Mouse (Mus musculus): ENCODE results near the gene Cenpv.

The Cenpv gene

DNA sequence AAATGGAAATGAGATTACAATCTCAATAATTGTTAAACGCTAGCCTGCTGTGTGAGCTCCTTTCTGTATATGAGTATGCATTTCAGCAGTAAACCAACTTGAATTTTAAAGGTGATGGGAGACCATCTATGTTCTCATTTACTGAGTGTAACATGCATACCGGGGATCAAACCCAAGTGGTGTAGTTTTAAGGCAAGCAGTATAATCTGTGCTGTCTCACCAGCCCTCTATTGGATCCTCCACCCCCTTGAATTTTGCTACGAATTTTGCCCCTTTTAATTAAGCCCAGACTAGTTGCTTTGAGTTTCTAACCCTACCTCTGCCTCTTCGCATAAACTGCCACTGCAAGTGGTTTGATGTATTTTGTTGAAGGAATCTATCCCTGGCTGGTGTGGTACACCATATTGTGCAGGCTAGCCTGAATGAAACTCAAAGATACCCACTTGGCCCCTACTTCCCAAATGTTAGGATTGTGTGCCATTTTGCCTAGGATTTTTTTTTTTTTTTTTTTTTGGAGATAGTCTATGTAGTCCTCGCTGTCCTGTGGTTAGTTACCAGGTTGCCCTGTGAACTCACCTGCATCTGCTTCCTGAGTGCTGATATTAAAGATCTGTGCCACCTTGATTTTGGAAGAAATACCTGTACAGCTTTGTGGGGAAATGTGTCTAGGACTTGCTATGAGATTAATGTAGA is 15.2 kb upstream of the Cenpv start:
- no peak for DNase-seq (ENCODE audit: low spot score in 2 of 2)

- no peak for DNase-seq (ENCODE audit: low spot score in 2 of 2)
Observed at GRCm38 (mm10) chr11:62553633-62554032, 14.6 kb upstream of the Cenpv start.

DNA sequence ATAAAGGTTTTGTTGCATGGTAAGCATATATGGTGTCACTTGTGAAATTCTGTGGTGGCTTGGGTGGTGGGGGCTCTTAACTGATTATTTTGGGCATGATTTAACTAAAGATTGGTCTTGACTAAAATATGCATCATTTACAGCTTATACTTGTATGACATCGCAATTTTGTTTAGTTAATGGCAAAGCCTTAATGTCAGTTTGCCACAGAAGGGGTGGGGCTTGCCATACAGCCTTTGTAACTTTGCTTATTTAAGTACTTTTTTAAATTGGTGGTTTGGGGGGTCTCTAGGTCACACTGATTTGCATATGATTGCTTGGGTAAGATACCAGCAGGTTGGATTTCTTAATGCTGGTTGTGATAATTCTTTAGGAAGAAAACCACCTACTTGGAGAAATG is 14.1 kb upstream of the Cenpv start:
- DNase-seq (ENCODE audit: low spot score in 2 of 2), result no peak

DNA sequence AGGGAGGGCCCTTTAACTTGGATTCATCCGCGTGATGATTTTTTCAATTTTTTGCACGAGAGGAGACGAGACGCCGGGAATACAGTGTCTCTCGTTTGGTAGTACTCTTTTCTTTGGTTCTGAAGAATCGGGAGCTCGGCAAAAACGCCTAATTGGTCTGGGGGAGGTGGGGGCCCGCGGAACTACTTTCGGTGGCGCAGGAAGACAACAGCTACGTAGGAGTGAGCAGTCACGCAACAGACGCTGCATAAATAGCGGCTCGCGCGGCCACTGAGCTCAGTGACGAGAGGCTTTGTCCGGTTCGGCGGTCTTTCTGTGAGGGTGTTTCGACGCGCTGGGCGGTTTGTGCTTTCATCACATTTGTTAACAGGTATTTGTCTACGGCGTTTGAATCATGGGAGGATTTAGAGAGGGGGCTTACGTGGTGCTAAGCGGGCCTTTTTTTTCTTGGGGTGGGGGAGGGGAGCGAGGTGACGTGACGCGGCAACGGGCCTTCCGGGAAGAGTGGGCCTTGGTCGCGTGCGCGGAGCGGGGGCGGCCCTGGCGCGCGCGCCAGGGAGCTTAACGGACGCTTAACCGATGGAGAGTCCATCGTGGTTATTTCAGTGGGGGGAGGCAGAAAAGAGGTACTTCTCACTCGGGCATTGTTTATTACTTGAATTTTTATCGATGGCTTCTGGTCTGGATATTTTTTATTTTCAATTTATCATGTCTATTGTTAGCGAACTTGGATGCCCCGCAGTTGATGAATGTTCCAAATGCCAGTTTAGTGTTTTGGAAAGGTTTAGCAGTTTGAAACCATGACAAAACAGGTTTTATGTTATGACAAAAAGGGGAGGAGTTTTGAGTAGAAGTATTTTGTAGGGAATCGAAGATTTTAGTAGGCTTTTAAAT is 12.4 kb upstream of the Cenpv start:
- peak; percentile 86 to 94 for DNase-seq (ENCODE audit: low spot score in 2 of 2)

DNA sequence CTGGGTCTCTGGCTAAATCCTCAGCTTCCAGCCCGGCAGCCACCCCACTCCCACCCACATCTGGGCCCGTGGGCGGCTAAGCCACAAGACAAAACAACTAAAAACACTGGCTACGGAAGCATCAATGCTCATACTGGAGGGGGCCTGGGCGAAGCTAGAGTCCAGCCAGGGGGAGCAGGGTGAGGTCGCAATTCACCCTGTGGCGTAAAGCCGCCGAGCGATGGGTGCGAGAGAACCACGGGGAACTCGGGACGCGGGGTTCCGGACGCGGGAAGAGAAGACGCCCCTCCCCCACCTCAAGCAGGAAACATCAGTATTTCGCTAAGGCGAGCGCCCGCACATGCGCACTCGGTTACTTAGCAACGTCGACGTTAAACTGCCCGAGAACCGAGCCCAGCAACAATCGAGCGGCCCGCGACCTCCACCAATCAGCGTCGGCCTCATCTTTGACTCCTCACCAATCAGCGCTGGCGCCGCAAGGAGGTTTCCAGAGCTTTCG is 11.7 kb upstream of the Cenpv start, which contains the start of gene Ubb:
Ubb (plus strand) TSS at position 445 of the 499 bp plus-strand sequence.
- peak; percentile 99 to 100 for DNase-seq (ENCODE audit: low spot score in 2 of 2)

DNA sequence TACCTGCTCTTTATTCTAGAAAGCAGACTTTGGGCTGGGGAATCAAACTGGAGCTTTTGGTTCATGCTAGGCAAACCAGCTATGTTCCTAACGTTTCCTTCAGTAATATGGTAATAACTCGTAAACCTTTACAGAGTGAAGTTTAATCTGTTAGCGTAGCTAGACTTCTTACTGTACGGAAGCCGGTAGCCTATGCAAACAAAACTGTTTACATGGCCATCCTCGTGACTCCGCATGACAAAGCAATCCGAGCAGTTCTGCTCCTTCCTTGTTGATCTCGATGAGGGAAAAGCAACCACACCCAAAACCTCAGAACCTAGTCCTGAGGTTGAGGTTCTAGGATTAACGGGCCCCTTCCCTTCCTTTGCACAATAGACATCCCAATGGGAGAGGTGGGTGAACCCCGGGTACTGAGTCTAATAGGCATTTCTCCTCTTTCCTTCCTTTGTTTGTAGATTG is 11.2 kb upstream of the Cenpv start:
- peak; percentile 32 to 40 for DNase-seq (ENCODE audit: low spot score in 2 of 2)

DNA sequence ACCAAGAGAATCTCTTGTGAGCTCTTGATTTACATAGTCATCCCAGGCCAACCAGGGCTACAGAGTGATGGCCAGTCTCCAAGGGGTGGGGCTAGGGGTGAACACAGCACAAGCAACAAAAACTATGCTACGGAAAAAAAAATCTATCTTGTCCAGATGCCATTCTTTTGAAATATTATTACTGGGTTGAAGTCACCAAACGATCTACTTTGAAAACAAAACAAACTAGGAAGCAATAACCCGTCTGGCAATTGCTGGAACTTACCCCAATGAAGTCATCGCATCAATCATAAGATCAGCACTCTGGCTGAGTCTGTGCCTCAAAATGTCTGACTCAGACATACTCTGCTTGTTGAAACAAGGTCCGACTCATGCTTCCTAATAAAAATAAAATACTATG is 10.7 kb upstream of the Cenpv start:
- DNase-seq (ENCODE audit: low spot score in 2 of 2), result peak in 1 of 2 experiments; percentile 21

DNA sequence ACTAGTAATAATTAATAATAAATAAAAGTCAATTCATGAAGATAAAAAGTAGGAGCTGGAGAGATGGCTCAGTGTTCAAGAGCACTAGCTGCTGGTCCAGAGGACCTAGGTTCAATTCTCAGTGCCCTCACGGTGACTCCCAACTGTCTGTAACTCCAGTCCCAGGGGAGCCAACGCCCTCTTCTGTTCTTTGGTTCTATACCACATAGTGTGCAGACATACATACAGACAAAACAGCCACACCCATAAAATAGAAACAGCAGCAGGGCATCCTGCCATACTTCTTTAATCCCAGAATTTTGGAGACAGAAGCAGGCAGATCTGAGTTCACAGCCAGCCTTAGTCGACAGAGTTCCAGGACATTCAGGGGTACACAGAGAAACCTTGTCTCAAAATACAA is 4.9 kb upstream of the Cenpv start:
- no peak for DNase-seq (ENCODE audit: low spot score in 2 of 2)

- DNase-seq (ENCODE audit: low spot score in 2 of 2), result no peak
Observed at GRCm38 (mm10) chr11:62541581-62541980, 2.5 kb upstream of the Cenpv start.

GRCm38 (mm10) chr11:62540969-62541368 is 1.9 kb upstream of the Cenpv start:
- no peak for DNase-seq (ENCODE audit: low spot score in 2 of 2)

DNA sequence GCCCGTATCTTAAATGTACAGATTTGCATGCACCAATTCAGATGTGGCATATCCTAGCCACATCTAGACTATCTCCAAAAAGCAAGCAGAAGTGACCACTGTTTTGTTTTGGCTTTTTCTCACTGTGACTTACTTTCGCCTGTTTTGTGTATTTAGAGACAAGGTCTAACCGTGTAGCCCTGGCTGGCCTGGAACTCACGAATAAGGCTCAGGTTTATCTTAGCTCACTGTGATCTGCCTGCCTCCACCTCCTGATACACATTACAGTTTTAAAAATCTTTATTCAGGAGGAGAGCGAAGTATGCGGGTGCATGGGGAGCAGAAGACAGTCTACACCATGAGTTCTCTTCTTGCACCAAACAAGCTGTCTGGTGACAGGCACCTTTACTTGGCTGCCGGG is 1.1 kb upstream of the Cenpv start:
- no peak for DNase-seq (ENCODE audit: low spot score in 2 of 2)

- peak; percentile 30 to 47 for DNase-seq (ENCODE audit: low spot score in 2 of 2)
Observed at GRCm38 (mm10) chr11:62538321-62539088, 556 bp downstream of the Cenpv start.

DNA sequence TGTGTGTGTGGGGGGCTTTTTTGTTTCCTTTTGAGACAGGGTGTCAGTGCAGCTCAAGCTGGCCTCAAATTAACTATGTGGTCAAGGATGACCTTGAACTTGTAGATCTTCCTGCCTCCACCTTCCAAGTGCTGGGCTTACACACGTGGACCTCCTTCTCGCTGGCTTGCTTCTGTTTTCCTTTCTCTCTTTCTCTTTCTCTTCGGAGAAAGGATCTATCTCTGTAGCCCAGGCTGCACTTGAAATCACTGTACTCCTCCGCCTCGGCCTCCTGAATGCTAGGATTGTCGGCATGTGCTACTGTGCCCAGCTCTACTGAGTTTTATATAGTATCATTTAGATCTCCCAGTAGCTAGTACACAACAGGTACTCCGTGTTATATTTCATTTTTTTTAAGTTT is 1.5 kb downstream of the Cenpv start:
- DNase-seq (ENCODE audit: low spot score in 2 of 2), result no peak

DNA sequence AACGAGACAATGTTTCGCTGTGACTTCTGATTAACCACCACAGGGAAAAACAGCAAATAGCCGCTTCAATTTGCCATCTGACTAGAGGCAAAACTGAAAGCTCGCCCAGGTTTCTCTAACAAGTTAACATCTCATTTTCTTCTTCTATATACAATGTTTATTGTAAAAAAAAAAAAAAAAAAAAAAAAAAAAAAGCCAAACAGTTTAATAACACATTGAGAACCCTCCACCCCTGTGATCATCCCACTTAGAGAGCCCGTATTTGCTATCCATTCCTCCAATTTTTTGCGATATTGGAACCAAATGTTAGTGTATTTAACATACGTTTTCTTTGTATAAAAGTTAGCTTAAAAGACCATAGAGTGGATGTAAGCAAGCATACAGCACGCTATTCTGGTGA is 2.0 kb downstream of the Cenpv start:
- DNase-seq (ENCODE audit: low spot score in 2 of 2), result no peak

DNA sequence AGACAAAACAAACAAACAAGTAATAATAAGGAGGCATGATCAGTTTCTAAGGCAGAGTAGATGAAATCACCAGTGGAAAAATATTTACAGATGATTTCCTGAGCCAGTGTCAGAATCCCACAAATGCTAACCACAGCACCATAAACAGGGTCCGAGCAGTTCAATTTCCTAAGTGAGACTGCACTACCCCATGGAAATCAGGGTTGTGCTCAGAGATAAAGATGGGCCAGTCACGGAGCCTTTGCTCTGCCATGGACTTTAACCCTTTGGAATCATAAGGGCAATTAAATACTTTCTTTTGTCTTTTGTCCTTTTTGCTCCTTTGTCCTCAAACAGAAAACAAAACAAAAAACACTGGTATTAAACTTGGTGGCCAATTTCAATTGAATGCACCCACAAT is 16.8 kb downstream of the Cenpv start:
- no peak for DNase-seq (ENCODE audit: low spot score in 2 of 2)

- DNase-seq (ENCODE audit: low spot score in 2 of 2), result no peak
Observed at GRCm38 (mm10) chr11:62518991-62519390, 20.1 kb downstream of the Cenpv start.

GRCm38 (mm10) chr11:62513311-62513710 is 25.8 kb downstream of the Cenpv start:
- DNase-seq (ENCODE audit: low spot score in 2 of 2), result no peak

DNA sequence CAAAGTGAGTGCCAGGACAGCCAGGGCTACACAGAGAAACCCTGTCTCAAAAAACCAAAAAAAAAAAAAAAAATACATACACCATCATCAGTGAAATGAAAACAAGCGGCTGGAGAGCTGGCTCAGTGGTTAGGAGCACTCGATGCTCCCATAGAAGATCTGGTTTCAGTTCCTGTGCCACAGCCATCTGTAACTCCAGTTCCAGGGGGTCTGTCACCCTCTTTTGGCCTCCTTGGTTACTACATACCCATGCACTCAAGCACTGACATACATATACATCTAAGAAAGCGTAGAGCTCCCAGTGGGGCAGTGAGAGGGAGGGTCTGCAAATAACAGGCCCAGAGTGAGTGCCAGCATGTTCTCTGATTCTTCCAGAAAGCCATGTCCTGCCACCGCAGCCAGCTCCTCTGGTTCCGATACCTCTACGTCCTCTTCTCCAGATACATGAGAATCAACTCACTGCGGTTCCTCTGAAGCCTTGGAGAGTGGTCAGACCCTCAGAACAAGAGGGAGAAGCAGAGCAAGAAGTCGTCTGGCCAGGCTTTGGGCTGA is 26.5 kb downstream of the Cenpv start:
- DNase-seq (ENCODE audit: low spot score in 2 of 2), result no peak

DNA sequence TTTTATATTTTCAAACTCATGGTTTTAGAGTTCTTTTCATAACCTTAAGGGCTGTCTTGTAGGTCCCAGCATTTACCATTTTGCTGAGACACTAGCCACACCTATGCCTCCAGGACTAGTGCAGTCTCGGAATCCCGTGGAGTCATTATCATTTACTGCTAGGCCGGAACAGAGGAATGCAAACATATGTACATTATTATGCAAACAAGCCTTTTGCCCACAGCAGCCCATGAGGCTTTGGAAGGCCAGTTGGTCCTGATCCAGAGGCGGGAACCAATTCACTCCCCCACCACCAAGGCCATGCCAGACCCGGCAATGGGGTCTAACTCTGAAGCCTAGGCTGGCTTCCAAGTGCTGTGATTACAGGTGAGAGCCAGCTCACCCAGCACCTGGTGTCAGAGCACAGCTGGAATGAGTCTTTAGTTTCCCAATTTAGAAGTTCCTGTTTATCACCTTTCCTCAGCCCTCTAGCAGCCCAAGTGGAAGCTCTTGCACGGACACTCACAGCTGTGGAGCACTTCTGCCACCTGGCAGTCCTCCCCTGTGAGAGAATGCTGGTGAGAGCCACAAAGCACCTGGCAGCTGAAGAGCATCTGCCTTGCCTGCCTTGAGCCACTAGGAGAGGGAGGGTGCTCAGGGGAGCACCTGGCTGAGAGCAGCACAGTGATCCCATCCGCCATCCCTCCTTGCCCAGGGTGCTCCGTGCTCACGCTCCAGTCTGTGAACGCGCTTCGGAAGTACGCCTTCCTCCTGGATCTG is 27.4 kb downstream of the Cenpv start:
- no peak for DNase-seq (ENCODE audit: low spot score in 2 of 2)

GRCm38 (mm10) chr11:62510956-62511355 is 28.1 kb downstream of the Cenpv start:
- no peak for DNase-seq (ENCODE audit: low spot score in 2 of 2)

DNA sequence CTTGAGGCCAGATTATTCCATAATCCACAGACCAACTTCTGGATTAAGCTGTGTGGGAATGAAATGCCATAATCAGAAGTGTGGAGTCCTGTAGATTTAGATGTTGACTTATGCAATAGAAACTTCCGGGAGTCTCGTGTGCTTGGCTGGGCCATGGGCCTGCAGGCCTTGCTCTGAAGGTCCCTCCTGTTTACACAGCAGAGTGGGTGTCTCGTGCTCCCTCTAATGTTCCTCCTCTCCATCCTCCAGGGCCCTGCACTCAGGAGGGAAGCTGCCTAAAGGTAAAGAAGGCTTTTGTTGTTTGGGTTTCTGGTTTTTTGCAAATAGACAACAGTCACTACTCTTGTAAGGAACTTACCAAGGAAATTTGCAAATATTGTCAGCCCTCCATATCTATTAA is 29.5 kb downstream of the Cenpv start:
- DNase-seq (ENCODE audit: low spot score in 2 of 2), result no peak

All from thymus, postnatal 10 days (tissue).